Mouse (Mus musculus) c-Kit-negative CD71-positive TER-119-positive erythroid progenitor cells, embryonic 14.5 days (primary cell): ENCODE data around the gene Asic2.

ENCODE experiments used
- DNase-seq: peaks from one replicate; pipeline ENCODE4 v3.0.0-alpha.2; 2013; ENCODE audit warnings: low read depth, low spot score

The Asic2 gene

DNA sequence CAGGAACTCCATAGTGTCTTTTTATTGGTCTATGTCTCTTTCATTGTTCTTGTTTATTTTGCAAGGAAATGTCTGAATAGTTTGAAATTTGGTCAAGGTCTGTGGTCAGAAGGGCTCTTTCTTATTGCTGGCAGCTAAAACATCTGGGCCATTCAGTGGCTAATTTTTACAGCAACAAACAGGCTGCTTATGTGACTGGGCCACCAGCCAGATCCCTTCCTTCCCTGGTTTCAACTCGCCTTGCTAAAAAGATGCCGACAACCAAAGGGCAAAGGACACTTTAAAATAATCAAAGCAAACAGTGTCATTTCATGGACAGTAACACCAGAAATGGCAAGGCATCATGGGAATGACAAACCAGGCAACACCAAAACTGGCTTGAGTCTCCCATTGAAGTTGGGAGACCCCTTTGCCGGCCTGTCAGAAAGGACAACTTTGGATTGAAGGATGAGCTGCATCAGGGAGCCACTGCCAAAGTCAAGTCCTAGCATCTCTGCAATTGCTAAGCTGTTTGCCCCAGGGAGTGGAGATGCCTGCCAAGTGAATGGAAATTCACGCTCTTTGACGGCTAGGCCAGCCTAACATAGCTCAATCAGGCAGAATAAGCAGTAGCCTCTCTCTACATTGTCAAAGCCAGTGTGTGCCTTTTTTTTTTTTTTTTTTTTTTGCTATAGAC, 123.1 kb downstream of the Asic2 start:
- DNase-seq: no peak

DNA sequence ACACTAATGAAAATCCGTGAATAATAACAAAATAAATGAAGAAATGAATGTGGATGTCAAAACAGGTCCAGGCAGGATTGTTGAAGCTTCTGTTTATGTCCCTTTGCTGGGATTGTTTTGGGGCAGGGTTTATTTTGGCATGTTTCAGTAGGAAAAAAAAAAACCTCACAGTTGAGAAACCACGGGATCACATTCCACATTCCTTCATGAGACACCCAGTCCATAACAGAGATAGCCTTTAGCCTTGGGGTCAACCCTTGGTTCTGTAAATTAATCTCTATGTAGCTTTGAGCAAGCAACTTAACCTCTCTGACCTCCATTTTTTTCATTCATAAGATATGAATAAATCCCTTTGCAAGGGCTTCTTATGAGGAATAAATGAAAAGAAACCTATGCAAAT, 127.3 kb downstream of the Asic2 start:
- DNase-seq: no peak

DNA sequence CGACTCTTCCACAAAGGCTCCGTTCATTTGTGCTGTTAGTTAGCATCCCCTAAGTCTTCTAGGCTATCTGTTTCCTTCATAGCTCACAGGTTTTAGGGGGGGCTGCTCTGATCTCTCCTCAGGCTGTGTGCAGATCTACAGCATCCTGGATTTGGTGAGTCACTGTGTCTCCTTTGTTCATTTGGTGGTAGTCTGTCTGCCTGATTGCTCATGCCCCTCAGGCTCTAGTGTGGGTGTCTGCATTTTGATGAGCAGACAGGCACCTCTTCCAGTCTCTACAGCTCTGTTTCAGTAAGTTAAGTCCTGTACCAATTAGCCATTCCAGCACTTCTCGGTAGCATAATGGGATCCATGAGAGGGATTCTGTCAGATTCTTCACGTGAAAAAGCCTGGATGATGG, 129.8 kb downstream of the Asic2 start:
- no peak for DNase-seq

DNA sequence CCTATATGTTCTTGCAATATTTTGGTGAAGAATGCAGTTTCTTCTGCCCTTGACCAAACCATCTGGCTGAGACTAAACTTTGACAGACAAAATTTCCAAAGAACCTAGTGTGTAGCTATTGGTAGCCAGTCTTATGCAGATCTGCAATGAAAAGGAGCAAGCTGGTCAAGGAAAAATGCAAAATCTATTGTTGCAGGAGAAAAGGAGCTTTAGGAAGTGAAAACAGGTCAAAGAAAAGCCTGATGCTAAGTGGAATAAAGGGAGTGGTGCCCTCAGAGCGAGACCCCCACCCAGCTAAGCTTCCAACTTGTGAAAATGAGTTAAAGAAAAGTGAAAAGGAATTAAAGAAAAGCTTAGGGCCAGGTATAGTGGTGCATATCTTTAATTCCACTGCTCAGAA, 135.9 kb downstream of the Asic2 start:
- no peak for DNase-seq

DNA sequence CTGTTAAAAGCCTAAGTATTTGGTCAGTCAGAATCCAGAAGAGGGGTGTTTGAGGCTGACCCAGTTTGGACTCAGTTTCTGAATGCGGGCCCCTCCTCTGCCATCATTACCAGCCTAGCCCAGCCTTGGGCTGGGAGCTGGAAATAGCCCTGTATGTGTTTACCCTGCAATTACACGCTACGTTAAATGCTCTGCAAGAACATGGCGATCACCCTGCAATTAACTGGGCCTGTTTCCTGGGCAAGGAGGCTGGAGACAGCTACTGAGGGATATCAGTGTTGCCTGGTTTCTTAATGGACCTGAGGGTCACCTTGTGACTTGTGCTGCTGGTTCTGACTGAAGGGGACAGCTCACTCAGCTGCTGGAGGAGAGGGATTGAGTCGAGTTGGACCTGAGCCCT, 151.7 kb downstream of the Asic2 start:
- no peak for DNase-seq

DNA sequence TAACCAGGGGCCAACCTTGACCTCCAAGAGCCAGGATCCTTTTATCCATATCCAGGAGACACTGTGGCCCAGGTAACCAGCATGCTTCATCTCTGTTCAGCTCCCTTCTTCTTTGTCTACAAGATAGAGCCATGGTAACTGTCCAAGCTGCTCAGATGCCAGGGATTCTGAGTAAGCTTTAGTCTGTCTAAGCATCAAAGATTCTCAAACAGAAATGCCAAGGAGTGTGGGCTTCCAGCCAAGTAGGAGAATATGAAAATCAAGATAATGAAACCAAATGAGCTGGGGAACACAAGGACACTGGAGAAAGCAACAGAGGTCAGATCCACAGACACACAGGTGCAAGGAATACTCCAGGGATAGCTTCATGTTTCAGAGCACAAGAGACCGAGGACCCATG, 153.4 kb downstream of the Asic2 start:
- DNase-seq: no peak

DNA sequence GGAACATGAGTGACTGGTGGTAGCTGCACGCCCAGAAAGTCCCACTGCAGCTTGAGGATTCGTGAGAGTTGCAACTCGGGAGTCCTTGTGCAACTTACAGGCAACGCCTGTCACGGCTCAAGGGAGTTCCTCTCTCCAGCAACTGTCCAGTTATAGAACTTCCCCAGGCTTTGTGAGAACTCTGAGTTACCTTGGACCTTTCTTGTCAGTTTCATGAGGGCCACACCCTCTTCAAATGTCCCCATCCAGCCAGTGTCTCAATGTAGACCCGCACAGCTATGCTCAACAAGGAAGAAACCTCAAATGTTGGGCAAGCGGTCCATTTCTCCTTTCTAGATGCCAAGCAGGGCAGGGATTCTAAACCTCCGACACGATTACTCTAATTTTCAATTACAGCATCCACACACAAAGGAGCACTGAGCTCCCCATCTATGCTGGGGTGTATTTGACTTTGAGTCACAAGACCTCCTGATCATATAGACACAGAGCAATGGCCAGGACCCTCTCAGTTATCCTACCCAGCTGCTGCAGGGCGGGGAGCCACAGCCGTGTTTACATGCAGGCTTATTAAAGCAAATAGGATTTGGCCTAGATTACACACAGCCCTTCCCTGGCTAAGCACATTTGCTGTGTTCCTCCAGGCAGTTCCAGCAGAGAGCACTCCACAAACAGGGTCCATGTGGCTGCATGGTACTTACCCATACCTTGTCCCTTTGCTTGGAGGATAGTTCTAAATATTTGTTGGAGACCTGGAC, 161.2 kb downstream of the Asic2 start:
- DNase-seq: no peak

DNA sequence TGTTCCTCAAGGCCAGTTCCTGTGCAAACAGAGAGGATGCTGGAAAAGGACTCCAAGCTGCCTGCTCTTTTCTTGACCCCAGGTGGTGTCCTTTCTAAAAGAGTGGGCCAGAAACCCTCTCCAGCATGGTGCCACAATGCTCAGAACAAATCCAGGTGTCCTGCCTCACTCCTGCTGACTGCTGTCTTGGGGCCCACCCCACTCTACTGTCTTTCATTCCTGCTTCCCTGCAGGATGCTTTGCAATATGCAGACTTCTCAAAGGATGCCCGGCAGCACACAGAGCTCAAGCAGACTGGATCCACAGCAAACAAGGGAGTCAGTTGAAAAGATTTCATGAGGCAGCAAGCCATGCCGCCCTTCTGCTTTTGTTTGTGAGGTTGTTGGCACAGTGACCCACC, 164.7 kb downstream of the Asic2 start:
- no peak for DNase-seq

DNA sequence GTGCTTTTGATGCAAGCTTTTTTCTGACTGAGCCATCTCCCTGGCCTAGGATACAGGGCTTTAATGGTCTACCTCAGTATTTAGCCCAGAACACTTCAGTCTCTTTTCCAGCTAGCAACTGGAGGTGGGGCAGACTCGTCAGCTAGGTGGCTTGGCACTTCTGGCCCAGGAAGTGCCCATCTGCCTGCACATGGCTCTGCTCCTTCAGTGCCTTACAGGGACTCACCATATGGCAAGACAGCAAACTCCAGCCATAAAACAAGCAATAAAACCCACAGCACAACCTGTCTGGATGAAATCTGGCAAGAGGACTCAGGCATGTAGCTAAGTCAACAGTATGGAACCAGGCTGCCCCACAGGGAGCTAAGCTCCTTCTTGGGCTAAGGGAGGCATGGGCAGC, 165.6 kb downstream of the Asic2 start:
- DNase-seq: no peak

DNA sequence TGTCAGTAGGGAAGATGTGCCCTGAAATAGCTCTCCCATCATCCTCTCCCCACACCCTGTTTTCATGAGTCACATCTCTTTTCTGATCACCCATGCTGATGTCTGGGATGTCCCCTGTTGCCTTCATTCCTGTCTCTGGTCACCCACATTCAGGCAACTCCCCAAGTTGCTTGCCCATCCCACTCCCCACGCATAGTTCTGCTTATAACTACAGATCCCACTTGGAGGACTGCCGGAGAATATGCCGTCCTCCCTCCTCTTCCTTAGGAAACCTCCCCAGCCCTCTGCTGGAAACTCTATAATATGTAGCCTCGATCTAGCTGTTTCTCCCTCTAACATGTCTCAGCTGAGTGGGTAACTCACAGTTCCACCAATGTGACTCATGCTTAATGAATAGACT, 167.4 kb downstream of the Asic2 start:
- DNase-seq: no peak

DNA sequence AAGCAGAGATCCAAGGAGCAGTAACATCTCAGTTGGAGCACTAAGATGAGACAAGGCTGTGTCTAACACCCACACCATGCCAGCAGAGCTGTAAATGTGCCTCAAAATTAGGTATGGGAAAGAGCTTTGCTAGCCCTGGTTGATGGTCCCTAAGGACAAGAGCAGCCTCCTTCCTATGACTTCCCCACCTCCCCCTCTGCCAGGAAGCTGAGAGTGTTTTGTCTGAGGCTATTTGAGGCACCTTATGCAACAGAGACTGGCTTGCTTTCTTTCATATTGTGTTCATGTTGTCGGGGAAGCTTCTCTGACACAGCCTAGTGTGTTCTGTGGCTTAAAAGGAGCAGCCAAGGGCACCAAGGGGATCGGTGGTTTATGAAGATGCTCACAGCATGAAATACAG, 174.7 kb downstream of the Asic2 start:
- DNase-seq: no peak

DNA sequence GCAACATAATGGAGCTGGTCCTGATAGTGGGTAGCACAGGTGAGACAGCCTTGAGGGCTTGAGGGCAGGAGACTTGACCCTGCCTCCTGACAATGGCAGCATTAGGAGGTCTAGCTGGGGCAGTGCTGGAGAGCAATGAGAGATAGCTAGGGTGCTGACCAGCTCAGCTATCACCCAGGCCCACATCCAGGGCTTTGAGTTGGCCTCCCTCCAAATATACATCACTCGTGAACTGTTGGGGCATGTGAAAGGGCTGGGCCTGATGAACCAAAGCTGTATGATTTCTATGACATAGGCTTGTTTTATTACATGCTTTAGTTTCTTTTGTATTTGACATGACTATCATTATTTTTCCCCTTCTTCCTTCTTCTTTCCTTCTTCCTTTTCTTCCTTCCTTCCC, 176.7 kb downstream of the Asic2 start:
- DNase-seq: no peak

DNA sequence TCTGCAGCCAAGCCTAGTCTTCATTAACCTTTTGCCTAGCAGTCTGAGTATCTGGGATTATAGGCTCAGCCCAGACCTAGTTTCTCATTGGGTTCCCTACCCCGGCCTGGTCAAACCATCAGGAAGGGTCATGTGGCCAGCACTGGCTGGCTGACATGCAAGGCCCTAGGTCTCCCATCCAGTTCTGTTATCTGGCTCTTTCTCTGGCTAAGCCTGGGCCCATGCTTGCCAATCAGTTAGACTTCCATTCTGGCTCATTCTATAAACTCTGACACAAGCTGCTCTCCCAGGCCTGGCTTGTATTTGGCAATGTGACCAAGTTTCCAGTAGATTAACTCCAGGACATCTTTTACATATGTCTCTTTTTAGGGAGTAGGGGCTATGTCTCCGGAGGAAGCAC, 187.7 kb downstream of the Asic2 start:
- DNase-seq: no peak

DNA sequence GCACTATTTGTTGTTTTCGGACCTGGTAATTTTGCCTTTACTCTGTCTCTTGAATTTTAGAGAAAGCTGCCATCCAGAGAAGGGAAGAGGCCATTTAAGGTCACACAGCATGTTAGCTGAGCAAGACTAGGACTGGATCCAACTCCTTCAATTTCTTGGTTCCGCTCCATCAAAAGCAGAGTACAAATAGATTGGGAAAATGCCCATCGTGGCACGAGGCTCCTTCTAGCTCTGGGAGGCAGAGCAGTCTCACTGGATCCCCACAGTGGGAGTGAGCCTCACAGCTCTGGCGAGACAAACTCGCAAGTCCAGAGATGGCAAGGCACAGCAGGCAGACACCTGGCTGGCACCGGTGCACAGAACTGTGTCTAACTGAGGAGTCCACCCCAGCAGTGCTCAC, 188.4 kb downstream of the Asic2 start:
- DNase-seq: no peak

DNA sequence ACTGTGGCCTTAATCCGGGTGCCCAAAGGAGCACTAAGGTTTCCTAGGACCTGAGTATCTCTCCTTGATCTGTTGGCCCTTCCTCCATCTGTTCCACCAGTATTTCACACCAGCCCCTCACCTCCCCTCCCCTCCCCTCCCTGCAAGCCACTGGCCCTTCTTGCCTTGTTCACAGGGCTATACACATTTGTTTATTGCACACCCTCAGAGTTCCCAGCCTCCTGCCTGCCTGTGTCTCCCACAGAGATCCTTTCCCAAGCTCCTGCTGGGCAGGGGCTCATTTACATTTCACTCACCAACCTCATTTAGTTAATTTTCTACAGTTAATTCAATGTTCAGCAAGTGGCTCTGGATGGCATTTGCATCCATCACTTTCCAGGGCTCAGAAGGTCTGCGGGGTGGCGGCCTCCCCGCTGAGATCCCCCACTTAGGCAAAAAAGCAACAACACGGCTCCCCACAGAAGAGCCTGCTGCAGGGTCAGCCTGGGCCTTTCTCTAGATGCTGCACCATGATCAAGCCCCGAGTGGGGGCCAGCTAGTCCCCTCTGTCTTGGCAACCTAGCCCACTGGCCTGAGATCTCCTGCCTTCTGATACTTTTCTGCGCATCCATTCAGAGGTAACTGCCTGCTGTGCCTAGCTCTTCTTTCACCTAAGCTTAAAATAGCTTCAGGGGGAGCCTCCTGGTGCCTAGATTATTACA, 196.9 kb downstream of the Asic2 start:
- DNase-seq: no peak

DNA sequence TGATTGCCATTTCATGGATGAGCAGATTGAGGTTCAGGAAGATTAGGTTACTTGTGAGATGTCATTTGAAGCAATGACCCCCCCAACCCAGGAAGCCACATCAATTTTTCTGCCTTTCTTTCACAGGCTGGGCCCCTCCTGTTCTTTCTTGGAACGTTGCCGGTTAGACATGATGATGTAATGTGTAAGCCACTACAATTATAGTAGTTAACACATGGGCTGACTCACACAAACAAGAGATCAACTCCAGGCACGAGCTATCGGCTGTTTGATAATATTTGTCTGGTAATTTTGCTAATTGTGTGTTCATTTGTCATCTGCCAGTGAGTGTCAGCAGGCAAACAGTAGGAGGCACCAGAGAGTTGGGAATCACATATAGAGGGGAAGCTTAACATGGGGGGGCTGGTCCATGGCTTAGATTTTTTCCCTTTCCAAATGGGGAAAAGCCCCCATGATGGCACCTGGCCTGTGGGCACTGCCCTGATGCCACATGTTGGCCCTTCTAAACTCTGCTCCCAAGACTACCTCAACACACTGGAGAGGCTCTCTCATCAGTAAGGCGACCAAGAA, 198.5 kb downstream of the Asic2 start:
- no peak for DNase-seq

DNA sequence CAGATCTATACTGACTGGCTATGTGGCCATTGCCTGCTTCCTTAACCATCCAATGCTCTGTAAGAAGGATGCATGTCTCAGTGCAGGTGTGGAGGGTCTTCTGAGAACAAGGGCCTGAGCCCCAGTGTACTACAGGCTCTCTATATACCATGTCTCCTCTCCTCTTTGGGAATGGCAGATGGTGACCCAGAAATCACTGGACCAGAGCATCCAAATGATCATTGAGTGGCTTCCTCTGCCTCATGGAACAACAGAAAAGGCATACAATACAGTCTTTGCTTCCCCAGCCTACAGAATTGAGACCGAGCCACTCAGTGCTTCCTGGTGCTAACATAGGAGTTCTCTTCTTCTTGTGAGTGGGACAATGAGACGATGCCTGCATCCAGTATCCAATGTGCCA, 200.0 kb downstream of the Asic2 start:
- DNase-seq: no peak

DNA sequence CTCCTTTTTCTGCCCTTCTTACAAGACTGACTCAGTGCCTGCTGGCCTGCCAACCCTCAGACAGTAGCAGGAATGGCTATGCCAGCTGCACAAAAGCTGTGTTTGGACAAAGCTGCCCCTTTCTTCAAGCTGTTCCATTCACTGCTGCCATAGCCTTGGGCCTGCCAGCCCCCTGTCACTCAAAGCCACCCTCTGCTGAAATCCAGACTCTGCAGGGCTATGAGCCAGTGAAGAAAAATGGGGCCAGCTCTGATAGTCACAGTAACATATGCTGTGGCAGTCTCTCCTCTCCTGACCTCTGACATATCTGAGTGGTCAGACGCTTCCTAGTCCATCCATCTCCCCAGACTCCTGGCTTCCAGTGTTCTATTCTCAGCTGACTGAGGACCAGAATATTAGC, 200.5 kb downstream of the Asic2 start:
- DNase-seq: no peak

DNA sequence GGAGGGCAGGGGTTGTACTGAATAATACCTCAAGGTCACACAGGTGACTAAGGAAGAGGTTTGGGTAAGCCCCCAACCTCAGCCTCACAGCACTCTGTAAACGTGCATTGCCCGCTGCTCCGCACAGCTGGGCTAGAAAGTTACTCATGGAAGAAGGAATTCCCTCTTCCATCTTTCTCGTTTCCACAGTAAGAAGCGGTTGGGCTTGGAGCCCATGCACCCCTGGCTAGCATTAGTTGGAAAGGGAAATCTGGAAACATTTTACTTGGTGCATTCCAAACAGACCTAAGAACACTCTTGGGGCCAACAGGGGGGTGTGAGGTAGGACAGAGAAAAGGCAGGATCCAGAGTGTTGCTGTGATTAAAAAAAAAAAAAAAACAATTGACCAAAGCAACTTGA, 203.0 kb downstream of the Asic2 start:
- DNase-seq: no peak

DNA sequence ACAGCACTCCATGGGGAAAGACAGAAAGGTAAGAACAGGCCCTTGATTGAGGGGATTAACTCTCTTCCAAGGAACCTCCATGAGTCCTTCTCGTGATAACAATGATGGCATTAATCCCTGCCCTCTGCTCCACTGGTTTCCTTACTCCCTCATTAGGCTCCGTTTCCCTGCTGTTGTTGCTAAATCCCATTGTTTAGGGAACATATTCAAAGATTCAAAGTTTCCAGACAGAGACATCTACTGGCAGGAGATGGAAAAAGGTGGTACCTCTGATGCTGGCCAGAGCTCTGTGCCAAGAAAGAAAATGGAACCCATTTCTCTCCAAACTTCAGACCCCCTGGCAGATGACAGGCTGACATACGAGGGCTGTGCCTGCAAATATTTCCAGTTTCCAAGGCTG, 203.5 kb downstream of the Asic2 start:
- DNase-seq: no peak

DNA sequence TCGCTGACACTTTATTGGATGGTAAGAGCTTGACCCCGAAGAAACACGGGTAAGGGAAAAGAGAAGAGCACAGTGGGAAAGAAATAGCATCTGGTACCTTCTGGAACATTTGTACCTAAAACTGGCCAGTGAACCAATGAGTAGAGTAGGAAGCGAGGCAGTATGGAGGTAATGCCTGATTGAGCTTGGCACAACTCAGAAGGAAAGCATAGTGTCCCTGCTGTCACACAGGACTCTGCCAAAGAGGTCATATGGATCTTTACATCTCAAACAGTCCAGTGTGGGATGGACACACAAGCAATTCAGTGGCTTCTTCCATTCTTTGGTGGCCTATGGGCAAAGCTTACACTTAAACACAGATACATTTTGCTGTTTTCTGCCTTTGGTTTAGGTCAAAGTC, 211.0 kb downstream of the Asic2 start:
- no peak for DNase-seq

DNA sequence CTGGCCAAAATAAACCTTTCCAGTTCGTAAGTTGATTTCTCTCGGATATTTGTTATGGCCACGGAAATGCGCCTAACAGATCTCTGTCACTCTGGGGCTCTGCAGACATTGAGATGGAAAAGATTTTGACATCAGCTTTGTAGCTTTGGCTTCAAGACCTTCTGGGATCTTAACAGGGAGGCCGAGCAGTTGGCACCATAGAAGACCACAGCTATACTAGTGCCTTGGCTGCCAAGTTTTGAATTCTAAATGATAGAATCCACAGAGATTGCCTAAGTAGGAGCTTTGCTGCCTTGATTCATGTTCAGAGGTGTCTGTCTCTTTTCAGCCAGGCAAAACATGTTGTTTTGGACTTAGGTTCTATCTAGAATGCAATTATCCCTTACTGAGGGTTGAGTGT, 217.4 kb downstream of the Asic2 start:
- no peak for DNase-seq

DNA sequence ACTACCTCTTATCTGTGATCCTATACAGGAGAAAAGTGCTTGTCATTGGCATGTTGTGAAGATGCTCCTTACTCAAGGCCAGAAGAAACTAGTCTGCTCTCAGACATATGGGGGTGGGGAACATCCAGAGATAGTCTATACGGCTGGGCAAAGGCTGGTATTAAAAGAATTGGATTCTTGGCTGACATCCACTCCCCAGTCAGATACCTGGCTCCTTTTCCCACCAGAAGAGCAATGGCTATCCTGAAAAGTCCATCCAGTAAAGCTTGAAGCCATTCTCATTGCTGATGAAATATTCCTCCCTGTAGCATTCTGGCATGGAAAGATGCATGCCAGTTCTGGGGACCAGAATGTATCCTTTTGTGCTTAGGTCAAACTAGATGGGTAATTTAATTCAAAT, 218.2 kb downstream of the Asic2 start:
- no peak for DNase-seq
